Mouse (Mus musculus) liver (tissue): ENCODE measurements around the gene Havcr1.
"Not testable (repeated sequence)": the region's sequence is repeated elsewhere in the genome, so short reads cannot be mapped to it uniquely, and the experiment has no call there.

ENCODE experiments used
- DNase-seq: peaks from one replicate; pipeline ENCODE4 v3.0.0-alpha.2; 2020; ENCODE audit warnings: mixed read lengths

The Havcr1 gene

GRCm38 (mm10) chr11:46735076-46735475, at the start of gene Havcr1:
Havcr1 (plus strand) TSS chr11:46735080.
- DNase-seq = not testable (repeated sequence)

GRCm38 (mm10) chr11:46690136-46690535, 44.7 kb upstream of the Havcr1 start:
- DNase-seq = no peak

- not testable (repeated sequence) for DNase-seq
Observed at GRCm38 (mm10) chr11:46695849-46696248, 39.0 kb upstream of the Havcr1 start.

- no peak for DNase-seq
Observed at GRCm38 (mm10) chr11:46697433-46698277, 37.2 kb upstream of the Havcr1 start.

GRCm38 (mm10) chr11:46698278-46698655, 36.6 kb upstream of the Havcr1 start:
- no peak for DNase-seq

GRCm38 (mm10) chr11:46698830-46699229, 36.0 kb upstream of the Havcr1 start:
- DNase-seq = no peak

- DNase-seq = no peak
Observed at GRCm38 (mm10) chr11:46706664-46707356, 28.1 kb upstream of the Havcr1 start, which contains the start of gene Timd2. Timd2 (minus strand) TSS chr11:46707061.

GRCm38 (mm10) chr11:46731541-46732070, 3.3 kb upstream of the Havcr1 start:
- no peak for DNase-seq

- peak; percentile 4 for DNase-seq
Observed at GRCm38 (mm10) chr11:46733242-46733789, 1.6 kb upstream of the Havcr1 start.

- no peak for DNase-seq
Observed at GRCm38 (mm10) chr11:46734617-46735016, 263 bp upstream of the Havcr1 start.

GRCm38 (mm10) chr11:46739501-46739900, 4.6 kb downstream of the Havcr1 start:
- no peak for DNase-seq

- DNase-seq = no peak
Observed at GRCm38 (mm10) chr11:46740886-46741285, 6.0 kb downstream of the Havcr1 start.

GRCm38 (mm10) chr11:46741716-46742115, 6.8 kb downstream of the Havcr1 start:
- no peak for DNase-seq

- no peak for DNase-seq
Observed at GRCm38 (mm10) chr11:46747996-46748395, 13.1 kb downstream of the Havcr1 start.

- DNase-seq = no peak
Observed at GRCm38 (mm10) chr11:46753662-46754061, 18.8 kb downstream of the Havcr1 start.

GRCm38 (mm10) chr11:46754669-46755068, 19.8 kb downstream of the Havcr1 start:
- DNase-seq = no peak

- not testable (repeated sequence) for DNase-seq
Observed at GRCm38 (mm10) chr11:46755714-46756113, 20.8 kb downstream of the Havcr1 start.

GRCm38 (mm10) chr11:46776879-46777278, 42.0 kb downstream of the Havcr1 start:
- no peak for DNase-seq

- DNase-seq = no peak
Observed at GRCm38 (mm10) chr11:46779811-46780210, 44.9 kb downstream of the Havcr1 start.

- DNase-seq = no peak
Observed at GRCm38 (mm10) chr11:46804440-46804839, 69.6 kb downstream of the Havcr1 start.

GRCm38 (mm10) chr11:46810511-46810910, 75.6 kb downstream of the Havcr1 start, which contains the start of gene Timd4:
Timd4 (plus strand) TSS chr11:46810800.
- no peak for DNase-seq

- DNase-seq = no peak
Observed at GRCm38 (mm10) chr11:46817692-46818091, 82.8 kb downstream of the Havcr1 start.

GRCm38 (mm10) chr11:46819930-46820329, 85.0 kb downstream of the Havcr1 start:
- DNase-seq = no peak
